Mouse (Mus musculus) kidney, embryonic 16.5 days (tissue): Measurements from ENCODE around the gene Pp2d1. TPM values are rescaled to one million over a fixed set of nuclear protein-coding genes. Genes with fewer than 3 reads are reported as not detected.
"Not testable (repeated sequence)": the region's sequence is repeated elsewhere in the genome, so short reads cannot be mapped to it uniquely, and the experiment has no call there.

Experiments
- ATAC-seq: fragments of 200-750 bp; cut with Nextera tagmentation; 2 replicates; pipeline ENCODE4 v1.8.0; 2017; ENCODE audit warnings: moderate TSS enrichment; ENCODE audit not compliant: low FRiP score, low TSS enrichment
- H3K27ac ChIP-seq: fragments of 300-500 bp; sonication (generic); 2 replicates; pipeline ENCODE4 v1.5.1; 2014; ENCODE audit warnings: low read length
- H3K27me3 ChIP-seq: fragments of 300-500 bp; sonication (generic); 2 replicates; pipeline ENCODE4 v1.6.1; 2014; ENCODE audit warnings: low read length, control low read depth, mixed read lengths; ENCODE audit not compliant: insufficient read depth
- H3K36me3 ChIP-seq: fragments of 300-500 bp; sonication (generic); 2 replicates; pipeline ENCODE4 v1.6.1; 2014; ENCODE audit warnings: low read length, control low read depth, mixed read lengths; ENCODE audit not compliant: insufficient read depth
- H3K4me1 ChIP-seq: fragments of 300-500 bp; sonication (generic); 2 replicates; pipeline ENCODE4 v1.6.1; 2014; ENCODE audit warnings: low read length, control low read depth, mixed read lengths; ENCODE audit not compliant: insufficient read depth
- H3K4me2 ChIP-seq: fragments of 300-500 bp; sonication (generic); replicated peaks from 2 replicates; pipeline ENCODE4 v1.6.1; 2014; ENCODE audit warnings: low read depth, low read length
- H3K4me3 ChIP-seq: fragments of 300-500 bp; sonication (generic); 2 replicates; pipeline ENCODE4 v1.5.1; 2014; ENCODE audit warnings: mild to moderate bottlenecking, low read length
- H3K9ac ChIP-seq: fragments of 300-500 bp; sonication (generic); replicated peaks from 2 replicates; pipeline ENCODE4 v1.6.1; 2014; ENCODE audit warnings: low read length
- H3K9me3 ChIP-seq: fragments of 300-500 bp; sonication (generic); 2 replicates; pipeline ENCODE4 v1.6.1; 2016; ENCODE audit warnings: low read length, control low read depth
- WGBS: fragments of 180-500 bp; shearing (Covaris S2); extraction: QIAGEN DNeasy Blood & Tissue Kit; methylation state at CpG from one replicate; pipeline ENCODE4 v1.1.7; 2014; 5-methylcytosine and 5-hydroxymethylcytosine counted together
- polyA plus RNA-seq: library from polyadenylated mRNA; unstranded; fragments of >200 nt; fragmentation: Nextera tagmentation; extraction: Ambion mirVana; gene quantifications from 2 replicates; pipeline ENCODE4 v1.2.1, GENCODE M21; 2015

The Pp2d1 gene
- polyA plus RNA-seq, 1 experiment from 2014 or later = 0.30 TPM

DNA sequence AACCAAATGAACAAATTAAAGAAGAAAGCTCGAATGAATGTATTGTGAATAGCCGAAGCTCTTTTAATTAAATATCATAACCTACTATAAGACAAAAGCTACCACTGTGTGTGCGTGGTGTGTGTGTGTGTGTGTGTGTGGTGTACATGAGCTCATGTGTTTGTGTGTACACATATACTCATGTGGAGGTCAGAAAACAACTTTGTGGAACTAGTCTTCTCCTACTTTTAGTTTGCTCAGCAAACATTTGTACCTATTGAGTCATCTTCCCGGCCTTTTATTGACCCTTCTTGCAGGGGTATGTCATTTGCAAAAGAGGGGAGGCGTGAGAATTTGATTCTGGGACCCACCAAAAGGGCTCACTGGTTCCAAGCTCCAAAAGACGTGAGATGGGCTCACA lies 39.0 kb upstream of the Pp2d1 start:
- Histone ChIP-seq H3K4me1 (peaks cover 18% of the 10 kb centered on the region; the same call in 1 of the 2 replicates), H3K4me3 (no peak overlapping the region), H3K9ac (no peak overlapping the region), H3K27ac (no peak overlapping the region), H3K4me2 (no peak overlapping the region), H3K27me3 (no peaks in the 10 kb centered on the region), H3K36me3 (no peaks in the 10 kb centered on the region), H3K9me3 (no peaks in the 10 kb centered on the region)
- no peak for ATAC-seq
- 75% methylated on average over 6 of the region's 6 CpGs for WGBS

DNA sequence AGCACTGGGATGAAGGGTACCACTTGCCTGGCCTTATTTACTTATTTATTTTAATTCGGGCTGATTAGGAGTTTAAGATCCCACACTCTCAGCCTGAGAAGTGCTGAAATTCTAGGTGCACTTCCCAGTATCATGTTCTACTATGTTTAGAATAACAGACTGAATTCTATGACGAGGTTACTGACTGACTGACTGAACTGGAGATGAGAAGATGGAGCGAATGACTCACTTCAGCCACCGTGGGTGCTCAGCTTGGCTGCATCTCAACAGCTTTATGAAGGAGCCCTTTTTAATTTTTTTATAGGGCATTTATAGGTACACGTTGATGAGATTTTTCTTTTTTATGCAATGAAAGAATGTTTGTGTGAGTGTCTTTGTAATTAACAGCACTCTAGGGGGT lies 38.5 kb upstream of the Pp2d1 start:
- Histone ChIP-seq H3K9me3 (no peaks in the 10 kb centered on the region), H3K27me3 (no peaks in the 10 kb centered on the region), H3K36me3 (no peaks in the 10 kb centered on the region), H3K9ac (no peak overlapping the region), H3K4me3 (no peak overlapping the region), H3K27ac (no peak overlapping the region), H3K4me1 (peaks cover 18% of the 10 kb centered on the region; the same call in 1 of the 2 replicates), H3K4me2 (no peak overlapping the region)
- 60% methylated on average over 5 of the region's 5 CpGs for WGBS
- no peak for ATAC-seq

DNA sequence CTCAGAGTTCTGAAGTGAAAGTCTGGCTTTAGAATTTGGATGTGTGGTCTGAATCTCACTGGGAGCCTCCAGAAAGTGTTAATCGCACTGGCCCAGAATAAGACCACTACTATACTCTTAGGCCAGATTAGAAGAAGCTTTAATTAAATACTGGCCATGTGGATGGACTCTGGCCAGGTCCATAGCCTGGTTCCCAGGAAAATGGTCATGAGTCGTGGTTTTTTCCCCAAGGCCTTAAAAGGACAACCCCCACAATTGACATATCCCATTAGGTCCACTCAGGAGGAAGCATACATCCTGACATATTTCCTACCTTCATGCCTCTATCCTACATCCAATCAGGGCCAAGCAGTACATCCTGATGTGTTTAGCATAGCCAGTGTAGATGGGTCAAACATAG lies 37.9 kb upstream of the Pp2d1 start:
- Histone ChIP-seq H3K4me2 (no peak overlapping the region), H3K36me3 (no peaks in the 10 kb centered on the region), H3K9ac (no peak overlapping the region), H3K27ac (no peak overlapping the region), H3K27me3 (no peaks in the 10 kb centered on the region), H3K9me3 (no peaks in the 10 kb centered on the region), H3K4me1 (peaks cover 15% of the 10 kb centered on the region; the same call in 1 of the 2 replicates), H3K4me3 (no peak overlapping the region)
- WGBS = 77% methylated on average over 2 of the region's 2 CpGs
- ATAC-seq = no peak

DNA sequence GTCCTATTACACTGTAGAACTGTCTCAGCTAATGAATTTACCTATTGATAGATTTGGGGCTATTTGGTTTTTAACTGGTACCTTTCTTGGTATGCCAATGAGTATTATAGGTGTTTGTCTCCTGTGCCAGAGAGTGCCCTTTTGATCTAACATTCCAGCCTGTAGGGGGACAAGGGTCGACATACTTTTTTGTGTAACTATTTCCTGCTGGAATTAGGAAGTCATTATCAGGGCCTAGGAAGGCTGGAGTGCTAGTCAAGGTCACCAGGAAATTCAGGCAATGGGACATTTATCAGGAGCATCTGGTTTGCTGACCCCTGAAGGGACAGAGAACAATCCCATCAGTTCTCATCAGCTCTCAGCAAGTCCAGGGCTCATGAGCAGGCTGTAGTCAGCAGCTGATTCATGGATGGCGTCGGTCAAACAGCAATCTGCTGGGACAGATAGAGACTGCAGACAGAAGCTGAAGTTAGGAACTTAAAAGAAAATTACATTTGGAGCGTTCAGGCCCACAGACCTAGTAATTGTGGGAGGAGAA lies 33.8 kb upstream of the Pp2d1 start:
- Histone ChIP-seq H3K27ac (no peak overlapping the region), H3K36me3 (no peaks in the 10 kb centered on the region), H3K4me2 (no peak overlapping the region), H3K4me3 (no peak overlapping the region), H3K4me1 (peaks cover 20% of the 10 kb centered on the region), H3K9me3 (no peaks in the 10 kb centered on the region), H3K27me3 (no peaks in the 10 kb centered on the region), H3K9ac (no peak overlapping the region)
- WGBS = 55% methylated on average over 4 of the region's 4 CpGs
- ATAC-seq = no peak

DNA sequence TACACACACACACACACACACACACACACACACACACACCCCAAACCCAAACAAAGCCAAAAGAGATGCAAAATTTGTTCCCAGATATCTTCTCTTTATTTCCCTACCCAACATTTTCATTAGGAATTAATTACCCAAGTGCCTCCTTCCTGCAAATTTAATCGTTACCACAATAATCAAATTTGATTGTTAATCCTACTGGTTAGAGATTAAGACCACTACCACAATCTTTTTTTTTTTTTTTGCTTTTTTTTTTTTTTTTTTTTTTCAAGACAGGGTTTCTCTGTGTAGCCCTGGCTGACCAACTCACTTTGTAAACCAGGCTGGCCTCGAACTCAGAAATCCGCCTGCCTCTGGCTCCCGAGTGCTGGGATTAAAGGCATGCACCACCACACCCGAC lies 31.7 kb upstream of the Pp2d1 start:
- WGBS = 91% methylated on average over 5 of the region's 5 CpGs
- H3K4me3 ChIP-seq, ATAC-seq, H3K4me2 ChIP-seq, H3K36me3 ChIP-seq, H3K27ac ChIP-seq, H3K27me3 ChIP-seq, H3K9ac ChIP-seq, H3K9me3 ChIP-seq: not testable (repeated sequence)
- peaks cover 24% of the 10 kb centered on the region for H3K4me1 ChIP-seq

DNA sequence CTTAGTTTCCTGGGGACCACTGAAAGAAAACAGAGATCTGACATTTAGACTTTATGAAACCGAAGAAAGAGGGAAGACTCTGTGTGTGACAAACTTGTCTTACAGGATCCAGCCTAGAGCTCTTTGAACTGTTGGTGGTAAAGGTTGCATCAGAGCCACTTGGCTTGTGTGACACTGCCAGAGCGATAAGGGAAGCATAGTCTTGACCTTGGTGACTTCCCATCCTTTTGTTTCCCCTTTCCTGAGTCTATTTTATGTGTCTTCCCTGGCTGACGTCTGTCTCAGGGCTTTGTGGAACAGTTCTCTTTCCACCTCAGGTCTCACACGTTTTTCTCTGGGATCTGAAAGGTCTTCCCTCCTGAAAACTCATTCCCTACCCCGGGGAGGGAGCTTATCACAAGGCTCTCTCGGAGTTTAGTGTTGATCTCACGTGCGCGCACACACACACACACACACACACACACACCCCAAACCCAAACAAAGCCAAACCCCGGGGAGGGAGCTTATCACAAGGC lies 31.2 kb upstream of the Pp2d1 start:
- Histone ChIP-seq H3K9ac (no peak overlapping the region), H3K4me3 (no peak overlapping the region), H3K27ac (no peak overlapping the region), H3K36me3 (no peaks in the 10 kb centered on the region), H3K27me3 (no peaks in the 10 kb centered on the region), H3K4me1 (peaks cover 27% of the 10 kb centered on the region), H3K4me2 (peak overlapping the region; percentile 39; the same call in 1 of the 2 replicates), H3K9me3 (no peaks in the 10 kb centered on the region)
- WGBS = 52% methylated on average over 10 of the region's 10 CpGs
- ATAC-seq = no peak

DNA sequence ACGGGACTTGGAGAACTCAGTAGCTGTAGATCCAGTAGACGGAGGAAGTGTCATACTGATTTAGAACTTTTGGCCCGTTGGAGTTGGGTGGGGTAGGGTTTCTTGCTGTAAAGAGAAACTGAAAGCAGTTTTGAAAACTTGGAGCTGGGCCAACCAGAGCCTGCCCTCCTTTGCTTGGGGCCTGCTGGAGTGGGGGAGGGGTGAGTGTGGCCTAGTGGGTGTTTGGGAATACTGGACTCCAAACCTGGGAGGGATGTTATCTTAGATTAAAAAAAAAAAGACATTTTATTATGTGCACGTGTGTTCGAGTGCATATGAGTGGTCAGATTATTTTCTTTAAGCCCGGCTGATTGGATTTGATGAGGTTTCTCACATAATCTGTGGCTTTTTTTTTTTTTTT lies 30.6 kb upstream of the Pp2d1 start:
- 25% methylated on average over 6 of the region's 6 CpGs for WGBS
- Histone ChIP-seq H3K4me3 (no peak overlapping the region), H3K4me1 (peaks cover 27% of the 10 kb centered on the region), H3K4me2 (peak overlapping the region; percentile 39), H3K9ac (no peak overlapping the region), H3K9me3 (no peaks in the 10 kb centered on the region), H3K27me3 (no peaks in the 10 kb centered on the region), H3K27ac (0 out of 2 replicates have a peak overlapping the region, but pooled peaks have one; percentile 12), H3K36me3 (no peaks in the 10 kb centered on the region)
- no peak for ATAC-seq

DNA sequence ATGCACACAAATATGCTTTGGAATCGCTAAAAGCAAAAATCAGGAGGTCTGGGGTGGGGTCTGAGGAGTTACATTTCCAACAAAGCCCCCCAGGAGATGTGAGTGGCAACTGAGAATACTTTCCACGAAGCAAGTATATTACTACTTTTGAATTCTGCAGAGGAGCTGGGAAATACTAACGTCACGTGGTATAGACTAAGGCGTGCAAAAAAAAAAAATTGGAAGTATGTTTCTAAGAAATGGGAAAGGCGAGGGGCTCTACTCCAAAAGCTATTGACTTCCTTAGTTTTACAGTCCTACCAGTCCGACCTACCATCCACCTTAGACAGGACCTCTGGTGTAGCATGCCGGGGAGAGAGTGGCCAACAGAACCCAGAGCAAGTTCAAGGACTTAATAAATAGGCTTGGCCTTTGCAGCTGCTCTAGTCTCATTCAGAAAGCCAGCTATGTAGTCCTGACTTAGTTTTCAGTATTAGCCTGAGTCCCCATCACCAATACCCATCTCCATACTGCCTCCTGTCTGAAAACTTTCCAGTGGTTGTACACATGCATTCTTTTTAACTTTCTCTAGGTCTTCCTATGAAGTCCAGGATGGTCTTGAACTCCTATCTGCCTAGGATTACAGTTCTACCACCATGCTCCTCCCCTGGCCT lies 29.6 kb upstream of the Pp2d1 start:
- H3K27me3 ChIP-seq = no peaks in the 10 kb centered on the region
- ATAC-seq = no peak
- H3K9ac ChIP-seq = peak overlapping the region; percentile 95
- peaks cover 27% of the 10 kb centered on the region for H3K4me1 ChIP-seq
- H3K4me2 ChIP-seq = peak overlapping the region; percentile 96
- no peaks in the 10 kb centered on the region for H3K9me3 ChIP-seq
- peak overlapping the region; percentile 82 for H3K4me3 ChIP-seq
- WGBS = 46% methylated on average over 8 of the region's 8 CpGs
- no peaks in the 10 kb centered on the region for H3K36me3 ChIP-seq
- peak overlapping the region; percentile 95; the same call in 1 of the 2 replicates for H3K27ac ChIP-seq

DNA sequence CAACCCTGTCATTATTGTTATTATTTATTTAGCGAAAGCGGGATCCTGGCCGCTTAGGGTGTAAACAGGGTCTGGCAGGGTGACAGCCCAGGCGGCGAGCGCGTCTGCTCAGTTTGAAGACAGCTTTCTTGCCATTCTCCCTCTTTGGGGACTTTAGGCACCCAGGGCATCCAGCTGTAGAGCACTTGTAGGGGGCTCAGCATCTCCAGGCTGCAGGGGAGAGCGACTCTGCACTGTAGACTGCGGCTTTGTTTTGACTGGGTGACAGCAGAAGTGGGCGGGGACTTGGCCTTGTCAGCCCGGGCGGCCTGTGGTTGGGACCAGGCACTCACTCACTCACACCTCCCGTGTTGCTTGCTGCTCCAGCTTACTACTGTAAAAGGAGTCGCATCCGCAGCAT lies 28.9 kb upstream of the Pp2d1 start:
- Histone ChIP-seq H3K4me1 (peaks cover 27% of the 10 kb centered on the region), H3K9me3 (no peaks in the 10 kb centered on the region), H3K4me3 (peak overlapping the region; percentile 82), H3K36me3 (no peaks in the 10 kb centered on the region), H3K27me3 (no peaks in the 10 kb centered on the region), H3K4me2 (peak overlapping the region; percentile 96), H3K27ac (peak overlapping the region; percentile 95), H3K9ac (peak overlapping the region; percentile 95)
- under 1% methylated on average over 15 of the region's 15 CpGs for WGBS
- peak; percentile 89 for ATAC-seq
